In genomic region chr15:100303428-100304018, GRCm38 (mm10) we compare ENCODE assay signal across 8 mouse cellular contexts. TPM values are rescaled to one million over a fixed set of nuclear protein-coding genes. Genes with fewer than 3 reads are reported as not detected.
DNase-seq lines count a peak whose midpoint lies in the region; ATAC-seq and TF ChIP-seq lines count a peak whose summit lies in the region.

No protein-coding gene starts in this region.

- H3K36me3 ChIP-seq in heart, embryonic 10.5 days: no peaks in the 10 kb centered on the region
- no peaks in the 10 kb centered on the region for H3K36me3 ChIP-seq in thymus, adult 2 months (ENCODE audit: control insufficient read depth, insufficient read depth, low read length)
- H3K36me3 ChIP-seq in liver, embryonic 11.5 days (ENCODE audit: control insufficient read depth, insufficient read depth, low read length): no peaks in the 10 kb centered on the region
- no peaks in the 10 kb centered on the region for H3K36me3 ChIP-seq in stomach, postnatal 0 days (ENCODE audit: control insufficient read depth, insufficient read depth, low read length)

- H3K27ac ChIP-seq in heart, embryonic 10.5 days: no peak overlapping the region
- H3K27ac ChIP-seq in thymus, adult 2 months (ENCODE audit: control insufficient read depth, insufficient read depth, low read length): peak overlapping the region; percentile 27; the same call in 1 of the 2 replicates
- peak overlapping the region; percentile 82; the same call in 1 of the 2 replicates for H3K27ac ChIP-seq in liver, embryonic 11.5 days (ENCODE audit: low read depth, low read length)
- H3K27ac ChIP-seq in stomach, postnatal 0 days (replicated peaks): peak overlapping the region; percentile 95

- no peak for TF ChIP-seq POLR2A in thymus, adult 2 months (IDR thresholded peaks at IDR 0.05; ENCODE audit: control insufficient read depth, extremely low read depth, insufficient read depth, low read length, poor library complexity)

- no peak for ATAC-seq in liver, embryonic 11.5 days (replicated peaks; ENCODE audit: low FRiP score)
- ATAC-seq in stomach, postnatal 0 days (ENCODE audit: low FRiP score, low TSS enrichment): no peak

- H3K4me2 ChIP-seq in liver, embryonic 11.5 days: peak overlapping the region; percentile 87
- peak overlapping the region; percentile 80 for H3K4me2 ChIP-seq in stomach, postnatal 0 days (replicated peaks; ENCODE audit: low read depth)

- H3K4me1 ChIP-seq in heart, embryonic 10.5 days: peaks cover 6% of the 10 kb centered on the region; the same call in 1 of the 2 replicates
- H3K4me1 ChIP-seq in thymus, adult 2 months (replicated peaks; ENCODE audit: control insufficient read depth, insufficient read depth, low read length): peaks cover 2% of the 10 kb centered on the region; the same call in 1 of the 2 replicates
- peaks cover 23% of the 10 kb centered on the region for H3K4me1 ChIP-seq in liver, embryonic 11.5 days (replicated peaks; ENCODE audit: control insufficient read depth, insufficient read depth, low read length)
- H3K4me1 ChIP-seq in stomach, postnatal 0 days (replicated peaks; ENCODE audit: control insufficient read depth, insufficient read depth): peaks cover 3% of the 10 kb centered on the region; the same call in 1 of the 2 replicates

- 61% methylated on average over 8 of the region's 8 CpGs for WGBS in heart, embryonic 10.5 days
- 22% methylated on average over 8 of the region's 8 CpGs for whole genome bisulfite sequencing in thymus, adult 2 months
- 51% methylated on average over 8 of the region's 8 CpGs for WGBS in liver, embryonic 11.5 days
- WGBS in stomach, postnatal 0 days: 32% methylated on average over 8 of the region's 8 CpGs

- peak overlapping the region; percentile 63; the same call in 1 of the 2 replicates for H3K4me3 ChIP-seq in heart, embryonic 10.5 days
- H3K4me3 ChIP-seq in thymus, adult 2 months (ENCODE audit: control insufficient read depth, insufficient read depth, low read length): no peak overlapping the region
- H3K4me3 ChIP-seq in liver, embryonic 11.5 days (ENCODE audit: low read depth, low read length): peak overlapping the region; percentile 61
- H3K4me3 ChIP-seq in stomach, postnatal 0 days (ENCODE audit: low read depth, low read length): no peak overlapping the region

- TF ChIP-seq EP300 in stomach, postnatal 0 days (optimal IDR thresholded peaks at IDR 0.05): no peak

- intact Hi-C loops in heart, postnatal 25 days (cut with DNase I): no loop called here

- DNase-seq in heart, embryonic 10.5 days (ENCODE audit: low spot score): no peak
- no peak for DNase-seq in heart, postnatal 25 days (ENCODE audit: low spot score)
- no peak for DNase-seq in thymus, adult 2 months
- no peak for DNase-seq in thymus, adult 18-20 months
- no peak for DNase-seq in liver, embryonic 11.5 days (ENCODE audit: low spot score)
- DNase-seq in stomach, postnatal 0 days (ENCODE audit: low spot score): no peak
- no peak for DNase-seq in urinary bladder, postnatal 36 days (ENCODE audit: low spot score in 2 of 2)
- no peak for DNase-seq in layer of hippocampus, adult 9-10 months (ENCODE audit: low spot score)

- H3K9me3 ChIP-seq in heart, embryonic 10.5 days: no peaks in the 10 kb centered on the region
- H3K9me3 ChIP-seq in liver, embryonic 11.5 days (ENCODE audit: control insufficient read depth, low read length): no peaks in the 10 kb centered on the region
- H3K9me3 ChIP-seq in stomach, postnatal 0 days (ENCODE audit: control insufficient read depth, low read length): no peaks in the 10 kb centered on the region

- peaks cover 12% of the 10 kb centered on the region for H3K27me3 ChIP-seq in heart, embryonic 10.5 days (ENCODE audit: insufficient read depth, poor library complexity, severe bottlenecking)
- H3K27me3 ChIP-seq in thymus, adult 2 months (ENCODE audit: control insufficient read depth, insufficient read depth, low read length): no peaks in the 10 kb centered on the region
- H3K27me3 ChIP-seq in liver, embryonic 11.5 days (replicated peaks; ENCODE audit: control insufficient read depth, insufficient read depth, low read length): no peaks in the 10 kb centered on the region
- H3K27me3 ChIP-seq in stomach, postnatal 0 days (ENCODE audit: control insufficient read depth, insufficient read depth, low read length): no peaks in the 10 kb centered on the region

- no peak for TF ChIP-seq CTCF in thymus, adult 2 months (IDR thresholded peaks at IDR 0.05; ENCODE audit: borderline replicate concordance, control insufficient read depth, extremely low read depth, insufficient read depth, low read length, poor library complexity)
- no peak for TF ChIP-seq CTCF in stomach, postnatal 0 days (IDR thresholded peaks at IDR 0.05; ENCODE audit: low read depth)

- no peak overlapping the region for H3K9ac ChIP-seq in liver, embryonic 11.5 days (ENCODE audit: low read depth, low read length)
- H3K9ac ChIP-seq in stomach, postnatal 0 days (ENCODE audit: low read length): no peak overlapping the region

RNA-seq across cellular contexts. Expression of gene Mettl7a1, which starts 0.4 kb away (rescaled TPM):
- 3.0 and 3.6 TPM in 2 replicates for polyA plus RNA-seq in heart, embryonic 10.5 days (2016; fragmentation: Nextera tagmentation; extraction: Ambion mirVana)
- 10 to 100 TPM; 46.8 to 52.7 TPM for total RNA-seq in heart, postnatal 25 days (2021)
- polyA plus RNA-seq in thymus, adult 2 months (2012; rRNA removed): 18.9 TPM in 2 replicates
- polyA plus RNA-seq in liver, embryonic 11.5 days (2014; fragmentation: Nextera tagmentation; extraction: Ambion mirVana): 4.4 and 5.7 TPM in 2 replicates
- polyA plus RNA-seq in stomach, postnatal 0 days (2015; fragmentation: Nextera tagmentation; extraction: Ambion mirVana): 9.1 and 9.5 TPM in 2 replicates

RNA-seq across cellular contexts. Expression of gene Tmprss12, which starts 22.9 kb away (rescaled TPM):
- polyA plus RNA-seq in heart, embryonic 10.5 days (2016; fragmentation: Nextera tagmentation; extraction: Ambion mirVana): not detected in 2 replicates
- total RNA-seq in heart, postnatal 25 days (2021): not detected
- not detected in 2 replicates for polyA plus RNA-seq in thymus, adult 2 months (2012; rRNA removed)
- not detected in 2 replicates for polyA plus RNA-seq in liver, embryonic 11.5 days (2014; fragmentation: Nextera tagmentation; extraction: Ambion mirVana)
- polyA plus RNA-seq in stomach, postnatal 0 days (2015; fragmentation: Nextera tagmentation; extraction: Ambion mirVana): 0.11 TPM in 1 of 2 replicates, not detected in the other

RNA-seq across cellular contexts. Expression of gene Mettl7a3, which starts 31.2 kb away (rescaled TPM):
- not detected in 2 replicates for polyA plus RNA-seq in heart, embryonic 10.5 days (2016; fragmentation: Nextera tagmentation; extraction: Ambion mirVana)
- total RNA-seq in heart, postnatal 25 days (2021): under 1 TPM in 1 of 2 experiments, not detected in 1; 0.16 TPM
- polyA plus RNA-seq in thymus, adult 2 months (2012; rRNA removed): 0.05 TPM in 1 of 2 replicates, not detected in the other
- not detected in 2 replicates for polyA plus RNA-seq in liver, embryonic 11.5 days (2014; fragmentation: Nextera tagmentation; extraction: Ambion mirVana)
- polyA plus RNA-seq in stomach, postnatal 0 days (2015; fragmentation: Nextera tagmentation; extraction: Ambion mirVana): not detected in 2 replicates

RNA-seq across cellular contexts. Expression of gene Methig1, which starts 49.4 kb away (rescaled TPM):
- 0.33 TPM in 1 of 2 replicates, not detected in the other for polyA plus RNA-seq in heart, embryonic 10.5 days (2016; fragmentation: Nextera tagmentation; extraction: Ambion mirVana)
- not detected for total RNA-seq in heart, postnatal 25 days (2021)
- not detected in 2 replicates for polyA plus RNA-seq in thymus, adult 2 months (2012; rRNA removed)
- not detected in 2 replicates for polyA plus RNA-seq in liver, embryonic 11.5 days (2014; fragmentation: Nextera tagmentation; extraction: Ambion mirVana)
- 0.17 TPM in 1 of 2 replicates, not detected in the other for polyA plus RNA-seq in stomach, postnatal 0 days (2015; fragmentation: Nextera tagmentation; extraction: Ambion mirVana)

RNA-seq across cellular contexts. Expression of gene Mettl7a2, which starts 49.5 kb away (rescaled TPM):
- polyA plus RNA-seq in heart, embryonic 10.5 days (2016; fragmentation: Nextera tagmentation; extraction: Ambion mirVana): not detected in 2 replicates
- 1 to 10 TPM; 1.1 to 1.2 TPM for total RNA-seq in heart, postnatal 25 days (2021)
- not detected in 2 replicates for polyA plus RNA-seq in thymus, adult 2 months (2012; rRNA removed)
- polyA plus RNA-seq in liver, embryonic 11.5 days (2014; fragmentation: Nextera tagmentation; extraction: Ambion mirVana): not detected in 2 replicates
- not detected in 2 replicates for polyA plus RNA-seq in stomach, postnatal 0 days (2015; fragmentation: Nextera tagmentation; extraction: Ambion mirVana)

Comparison
In these comparisons a context has a peak if more than half of its experiments do, and no peak if none do; other contexts are left out.
1. H3K4me3 ChIP-seq: peak in heart, embryonic 10.5 days (single experiment) and liver, embryonic 11.5 days (single experiment); none in thymus, adult 2 months (single experiment) and stomach, postnatal 0 days (single experiment).